Mouse (Mus musculus) ES-E14 (cell line): Measurements from ENCODE around the gene Gdpd5. TPM values are rescaled to one million over a fixed set of nuclear protein-coding genes. Genes with fewer than 3 reads are reported as not detected.

ENCODE experiments used
- DNase-seq: peaks from one replicate; pipeline ENCODE4 v3.0.0-alpha.2; 2013; ENCODE audit warnings: low read depth, low spot score
- H3K27ac ChIP-seq: 2 replicates; pipeline ENCODE4 v1.5.1; 2012; ENCODE audit warnings: low read depth, mild to moderate bottlenecking, low read length, moderate library complexity, mixed read lengths; ENCODE audit not compliant: poor library complexity, insufficient read depth, severe bottlenecking
- H3K36me3 ChIP-seq: 2 replicates; pipeline ENCODE4 v1.6.1; 2012; ENCODE audit warnings: mild to moderate bottlenecking, low read length, moderate library complexity, mixed read lengths; ENCODE audit not compliant: control insufficient read depth, poor library complexity, insufficient read depth, severe bottlenecking
- H3K4me1 ChIP-seq, 2 experiments: fragments of 150-350 bp in 1 of 2; sonication (generic) in 1 of 2; 2 replicates each; pipeline ENCODE4 v1.6.1; 2012; ENCODE audit warnings: low read length in 2 of 2, mild to moderate bottlenecking in 1 of 2, mixed read lengths in 1 of 2; ENCODE audit not compliant: control insufficient read depth in 2 of 2, insufficient read depth in 2 of 2, poor library complexity in 1 of 2
- H3K4me3 ChIP-seq, 2 experiments: fragments of 150-350 bp in 1 of 2; sonication (generic) in 1 of 2; 2 replicates each; pipeline ENCODE4 v1.5.1; 2012; ENCODE audit warnings: low read length in 2 of 2, low read depth in 1 of 2, mild to moderate bottlenecking in 1 of 2, mixed read lengths in 1 of 2; ENCODE audit not compliant: insufficient read depth in 1 of 2, poor library complexity in 1 of 2, severe bottlenecking in 1 of 2
- H3K9ac ChIP-seq: 2 replicates; pipeline ENCODE4 v1.6.1; 2012; ENCODE audit warnings: low read depth, mild to moderate bottlenecking, low read length, mixed read lengths; ENCODE audit not compliant: poor library complexity, insufficient read depth, severe bottlenecking
- H3K9me3 ChIP-seq: fragments of 150-350 bp; sonication (generic); 2 replicates; pipeline ENCODE4 v1.6.1; 2012; ENCODE audit warnings: low read depth, mild to moderate bottlenecking, low read length; ENCODE audit not compliant: control insufficient read depth, insufficient read depth
- CHD2 ChIP-seq: IDR thresholded peaks from 2 replicates; pipeline ENCODE4 v1.6.1; 2014; ENCODE audit warnings: mild to moderate bottlenecking, low read depth, low read length, inconsistent platforms
- HCFC1 ChIP-seq: IDR thresholded peaks from 2 replicates; pipeline ENCODE4 v1.6.1; 2012; ENCODE audit warnings: low read length, inconsistent platforms, borderline replicate concordance; ENCODE audit not compliant: insufficient read depth
- MAFK ChIP-seq: IDR thresholded peaks from 2 replicates; pipeline ENCODE4 v1.6.1; 2014; ENCODE audit warnings: mild to moderate bottlenecking, low read depth, low read length, inconsistent platforms; ENCODE audit not compliant: insufficient read depth
- ZC3H11A ChIP-seq: IDR thresholded peaks from 2 replicates; pipeline ENCODE4 v1.6.1; 2012; ENCODE audit warnings: low read depth, mild to moderate bottlenecking, inconsistent platforms, low read length, borderline replicate concordance
- ZNF384 ChIP-seq: IDR thresholded peaks from 2 replicates; pipeline ENCODE4 v1.6.1; 2012; ENCODE audit warnings: low read depth, low read length, inconsistent platforms
- in situ Hi-C, 2 experiments: fragments of 600-800 bp; cut with MboI; formaldehyde crosslinking; loops; one replicate each; pipeline ENCODE4 v1.15.1; 2025; ENCODE audit warnings: low sequenced_read_pairs in 2 of 2, inconsistent platforms in 1 of 2; ENCODE audit not compliant: unreplicated experiment in 2 of 2
- total RNA-seq: library from RNA; depleted of rRNA; stranded (reverse); fragments of 300-350 nt; gene quantifications from 2 replicates; pipeline ENCODE4 v1.2.3, GENCODE M21; 2012

Gdpd5 gene
- total RNA-seq, 1 experiment, result 10.2 TPM

GRCm38 (mm10) chr7:99401373-99401772 lies 20.2 kb downstream of the Gdpd5 start:
- H3K27ac ChIP-seq, result no peak overlapping the region
- no peaks in the 10 kb centered on the region for H3K9me3 ChIP-seq
- H3K4me3 ChIP-seq, result no peak overlapping the region
- H3K4me1 ChIP-seq, result peaks cover 5 to 35% of the 10 kb centered on the region in 2 experiments
- no peak overlapping the region for H3K9ac ChIP-seq
- in situ Hi-C loops, result loop anchor here in 1 of 2 experiments (25.0 kb wide), 1 partner anchor 564 kb away; the partner anchor contains the start of gene Wnt11
- H3K36me3 ChIP-seq, result no peaks in the 10 kb centered on the region
- no peak for TF ChIP-seq HCFC1
- TF ChIP-seq MAFK, result no peak
- no peak for TF ChIP-seq CHD2
- TF ChIP-seq ZC3H11A, result no peak
- no peak for TF ChIP-seq ZNF384
- DNase-seq, result no peak

DNA sequence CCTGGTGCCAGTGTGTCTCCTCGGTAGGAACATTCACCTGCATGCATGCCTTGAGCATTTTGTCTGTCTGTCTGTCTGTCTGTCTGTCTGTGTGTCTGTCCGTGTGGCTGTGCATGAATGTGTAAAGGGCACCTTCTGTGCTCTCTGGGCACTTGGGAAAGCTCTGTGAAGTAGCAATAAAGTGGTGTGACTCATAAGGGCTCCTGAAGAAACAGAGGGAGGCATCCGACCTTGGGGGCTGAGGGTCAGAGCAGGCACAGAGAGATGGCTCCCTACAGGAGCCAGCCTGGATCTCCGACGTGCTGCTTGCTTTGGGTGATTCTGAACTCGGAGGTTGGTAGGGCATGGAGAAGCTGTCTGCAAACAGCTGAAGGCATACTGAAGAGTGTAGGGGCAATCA lies 21.3 kb downstream of the Gdpd5 start:
- H3K9me3 ChIP-seq, result no peaks in the 10 kb centered on the region
- TF ChIP-seq HCFC1 (no peak), MAFK (no peak), ZNF384 (no peak), ZC3H11A (no peak), CHD2 (no peak)
- H3K9ac ChIP-seq, result no peak overlapping the region
- H3K4me1 ChIP-seq, result peaks cover 7 to 39% of the 10 kb centered on the region in 2 experiments
- DNase-seq, result no peak
- no peak overlapping the region for H3K27ac ChIP-seq
- no peaks in the 10 kb centered on the region for H3K36me3 ChIP-seq
- in situ Hi-C loops, result loop anchor here in 1 of 2 experiments (25.0 kb wide), 1 partner anchor 565 kb away; the partner anchor contains the start of gene Wnt11
- no peak overlapping the region for H3K4me3 ChIP-seq

- TF ChIP-seq CHD2 (no peak), HCFC1 (no peak), ZNF384 (no peak), MAFK (0 out of 2 replicates have a peak, but pooled peaks have one; percentile 4), ZC3H11A (no peak)
- Histone ChIP-seq H3K4me1 (peaks cover 7 to 44% of the 10 kb centered on the region in 2 experiments), H3K9me3 (no peaks in the 10 kb centered on the region), H3K36me3 (no peaks in the 10 kb centered on the region), H3K27ac (no peak overlapping the region), H3K4me3 (no peak overlapping the region), H3K9ac (no peak overlapping the region)
- DNase-seq, result peak; percentile 59
- in situ Hi-C loops, result loop anchor here in 1 of 2 experiments (25.0 kb wide), 1 partner anchor 566 kb away; the partner anchor contains the start of gene Wnt11
Observed at GRCm38 (mm10) chr7:99403254-99403653, 22.0 kb downstream of the Gdpd5 start.

DNA sequence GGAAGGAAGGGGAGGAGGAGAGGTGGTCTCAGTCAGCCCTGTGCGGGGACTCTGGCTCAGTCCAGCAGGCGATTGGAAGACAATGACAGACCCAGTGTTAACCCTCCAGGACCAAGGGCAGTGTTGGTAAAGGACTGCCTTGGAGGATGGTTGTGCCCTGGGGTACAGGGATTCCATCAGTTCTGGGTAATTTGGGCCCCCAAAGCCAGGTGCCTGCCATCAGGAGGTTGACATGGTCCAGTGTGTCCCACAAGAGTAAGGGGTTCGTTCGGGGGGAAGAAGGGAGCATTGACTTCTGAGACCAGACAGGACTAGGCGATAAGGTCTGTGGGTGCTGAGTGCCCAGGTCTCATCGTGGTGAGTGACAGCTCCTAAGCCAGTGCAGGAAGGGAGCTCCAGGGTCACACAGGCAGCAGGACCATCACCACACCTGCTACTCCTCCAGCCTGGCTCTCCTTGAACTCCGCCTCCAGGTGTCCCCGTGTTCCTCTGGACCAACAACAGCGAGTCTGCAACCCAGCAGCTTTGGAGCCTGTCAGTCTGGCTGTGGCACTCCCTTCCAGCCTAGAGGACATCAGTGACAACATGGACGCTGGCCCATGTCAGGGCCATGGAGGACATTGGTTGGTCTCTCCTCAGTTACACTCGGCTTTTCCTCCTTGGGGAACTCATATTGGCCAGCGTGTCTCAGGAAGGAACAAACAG lies 23.0 kb downstream of the Gdpd5 start:
- Histone ChIP-seq H3K27ac (no peak overlapping the region), H3K9me3 (no peaks in the 10 kb centered on the region), H3K4me1 (peaks cover 7 to 44% of the 10 kb centered on the region in 2 experiments), H3K4me3 (no peak overlapping the region), H3K9ac (no peak overlapping the region), H3K36me3 (no peaks in the 10 kb centered on the region)
- TF ChIP-seq ZNF384 (no peak), ZC3H11A (no peak), HCFC1 (no peak), MAFK (no peak), CHD2 (no peak)
- in situ Hi-C loops, result loop anchor here in 1 of 2 experiments (25.0 kb wide), 1 partner anchor 567 kb away; the partner anchor contains the start of gene Wnt11
- no peak for DNase-seq
